12 mouse cellular contexts compared by ENCODE assay signal in the genomic region with DNA sequence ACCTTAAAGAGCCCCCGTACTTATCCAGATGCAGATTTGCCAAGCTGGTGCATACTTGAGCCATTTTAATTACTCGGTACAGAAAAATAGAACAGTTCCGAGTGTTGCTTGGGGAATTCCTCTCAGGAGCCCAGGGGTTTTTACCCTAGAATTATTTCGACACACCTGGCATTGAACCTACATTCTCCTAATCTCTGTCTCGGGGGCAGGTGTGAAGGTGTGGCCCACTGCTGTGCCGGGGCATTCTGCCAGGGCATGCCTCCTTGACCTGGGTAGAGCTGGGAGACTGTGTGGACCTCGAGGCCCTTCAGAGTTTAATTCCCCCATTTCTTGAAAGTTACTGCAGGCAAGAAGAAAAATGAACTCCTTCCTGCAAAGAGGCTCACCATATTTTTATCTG.
"Had no signal": no experiment of that assay in that cellular context is flagged by ENCODE, and none has a peak within 500 bp of the region (broad histone marks: within the 10 kb centered on the region; RNA-seq: fewer than 3 reads in every experiment).

No protein-coding gene starts in this region.

- ATAC-seq: hindbrain, embryonic 16.5 days; liver, embryonic 12.5 days; midbrain, embryonic 16.5 days had no signal

- H3K9me3 ChIP-seq: kidney, embryonic 15.5 days; limb, embryonic 15.5 days; liver, embryonic 12.5 days; midbrain, embryonic 10.5 days; stomach, embryonic 15.5 days had no signal

- H3K36me3 ChIP-seq: limb, embryonic 15.5 days; liver, embryonic 12.5 days; midbrain, embryonic 10.5 days; stomach, embryonic 15.5 days had no signal

- H3K27me3 ChIP-seq: stomach, embryonic 15.5 days had no signal

- H3K4me2 ChIP-seq: kidney, embryonic 15.5 days; limb, embryonic 15.5 days; liver, embryonic 12.5 days; stomach, embryonic 15.5 days had no signal

- H3K27ac ChIP-seq: limb, embryonic 15.5 days; liver, embryonic 12.5 days; midbrain, embryonic 10.5 days; stomach, embryonic 15.5 days had no signal

- H3K4me3 ChIP-seq: kidney, embryonic 15.5 days; limb, embryonic 15.5 days; liver, embryonic 12.5 days; midbrain, embryonic 10.5 days; stomach, embryonic 15.5 days had no signal

- DNase-seq: layer of hippocampus, adult 9-11 months; layer of hippocampus, postnatal 36 days; right cerebral cortex, postnatal 14 days; thymus, adult 2 months; thymus, postnatal 25 days had no signal

- H3K9ac ChIP-seq: kidney, embryonic 15.5 days; limb, embryonic 15.5 days; liver, embryonic 12.5 days; stomach, embryonic 15.5 days had no signal
